Mouse (Mus musculus): ENCODE results near the gene Mbnl2. TPM values are rescaled to one million over a fixed set of nuclear protein-coding genes. Genes with fewer than 3 reads are reported as not detected.

Mbnl2 gene
- polyA plus RNA-seq, 1 experiment from 2014 or later = 20.0 TPM

- H3K9me3 ChIP-seq = no peaks in the 10 kb centered on the region
- ATAC-seq (replicated peaks) = no peak
- H3K9ac ChIP-seq = no peak overlapping the region
- WGBS = 83% methylated on average over 8 of the region's 8 CpGs
- H3K27ac ChIP-seq = no peak overlapping the region
- H3K27me3 ChIP-seq (replicated peaks) = no peaks in the 10 kb centered on the region
- no peaks in the 10 kb centered on the region for H3K4me1 ChIP-seq
- H3K36me3 ChIP-seq (replicated peaks) = no peaks in the 10 kb centered on the region
- H3K4me2 ChIP-seq = no peak overlapping the region
- no peak overlapping the region for H3K4me3 ChIP-seq
Observed at GRCm38 (mm10) chr14:120406820-120407219, 131.4 kb downstream of the Mbnl2 start.

GRCm38 (mm10) chr14:120409854-120410253 is 134.4 kb downstream of the Mbnl2 start:
- Histone ChIP-seq H3K27me3 (replicated peaks) (no peaks in the 10 kb centered on the region), H3K4me1 (no peaks in the 10 kb centered on the region), H3K9me3 (no peaks in the 10 kb centered on the region), H3K9ac (no peak overlapping the region), H3K4me3 (no peak overlapping the region), H3K27ac (no peak overlapping the region), H3K4me2 (no peak overlapping the region), H3K36me3 (replicated peaks) (no peaks in the 10 kb centered on the region)
- no peak for ATAC-seq (replicated peaks)
- 93% methylated on average over 10 of the region's 10 CpGs for WGBS

- H3K9ac ChIP-seq = no peak overlapping the region
- no peak overlapping the region for H3K4me2 ChIP-seq
- no peaks in the 10 kb centered on the region for H3K9me3 ChIP-seq
- H3K27ac ChIP-seq = no peak overlapping the region
- no peaks in the 10 kb centered on the region for H3K36me3 ChIP-seq (replicated peaks)
- H3K4me1 ChIP-seq = no peaks in the 10 kb centered on the region
- 79% methylated on average over 9 of the region's 9 CpGs for WGBS
- no peak overlapping the region for H3K4me3 ChIP-seq
- H3K27me3 ChIP-seq (replicated peaks) = no peaks in the 10 kb centered on the region
- ATAC-seq (replicated peaks) = no peak
Observed at GRCm38 (mm10) chr14:120416886-120417285, 141.4 kb downstream of the Mbnl2 start.

- Histone ChIP-seq H3K4me1 (no peaks in the 10 kb centered on the region), H3K36me3 (replicated peaks) (no peaks in the 10 kb centered on the region)
- WGBS = 70% methylated on average over 14 of the region's 14 CpGs
Observed at GRCm38 (mm10) chr14:120418964-120419363, 143.5 kb downstream of the Mbnl2 start.

GRCm38 (mm10) chr14:120428497-120428896 is 153.0 kb downstream of the Mbnl2 start:
- Histone ChIP-seq H3K4me1 (no peaks in the 10 kb centered on the region), H3K4me3 (no peak overlapping the region), H3K36me3 (replicated peaks) (no peaks in the 10 kb centered on the region; the same call in none of the 2 replicates), H3K27me3 (replicated peaks) (no peaks in the 10 kb centered on the region), H3K9ac (no peak overlapping the region), H3K9me3 (no peaks in the 10 kb centered on the region), H3K27ac (no peak overlapping the region), H3K4me2 (no peak overlapping the region)
- no peak for ATAC-seq (replicated peaks)
- 92% methylated on average over 5 of the region's 5 CpGs for WGBS

More at GRCm38 (mm10) chr14:120418964-120419363, 143.5 kb downstream of the Mbnl2 start:
- Histone ChIP-seq H3K4me3 (no peak overlapping the region), H3K27me3 (replicated peaks) (no peaks in the 10 kb centered on the region), H3K27ac (no peak overlapping the region), H3K4me2 (no peak overlapping the region), H3K9ac (no peak overlapping the region), H3K9me3 (no peaks in the 10 kb centered on the region)
- no peak for ATAC-seq (replicated peaks)

- Histone ChIP-seq H3K4me2 (no peak overlapping the region), H3K4me3 (no peak overlapping the region), H3K27ac (no peak overlapping the region), H3K36me3 (replicated peaks) (no peaks in the 10 kb centered on the region), H3K4me1 (no peaks in the 10 kb centered on the region), H3K27me3 (replicated peaks) (no peaks in the 10 kb centered on the region), H3K9me3 (no peaks in the 10 kb centered on the region), H3K9ac (no peak overlapping the region)
- no peak for ATAC-seq (replicated peaks)
Observed at GRCm38 (mm10) chr14:120432773-120433172, 157.3 kb downstream of the Mbnl2 start.

- WGBS = 69% methylated on average over 8 of the region's 8 CpGs
- H3K4me2 ChIP-seq = no peak overlapping the region
- H3K36me3 ChIP-seq (replicated peaks) = no peaks in the 10 kb centered on the region
- H3K4me1 ChIP-seq = no peaks in the 10 kb centered on the region
- H3K9ac ChIP-seq = no peak overlapping the region
- H3K27me3 ChIP-seq (replicated peaks) = no peaks in the 10 kb centered on the region
- H3K27ac ChIP-seq = no peak overlapping the region
- no peak overlapping the region for H3K4me3 ChIP-seq
- no peak for ATAC-seq (replicated peaks)
- no peaks in the 10 kb centered on the region for H3K9me3 ChIP-seq
Observed at GRCm38 (mm10) chr14:120433931-120434398, 158.5 kb downstream of the Mbnl2 start.

GRCm38 (mm10) chr14:120434831-120435230 is 159.4 kb downstream of the Mbnl2 start:
- Histone ChIP-seq H3K4me3 (no peak overlapping the region), H3K36me3 (replicated peaks) (no peaks in the 10 kb centered on the region), H3K4me1 (no peaks in the 10 kb centered on the region), H3K9me3 (no peaks in the 10 kb centered on the region), H3K27ac (no peak overlapping the region), H3K4me2 (no peak overlapping the region), H3K27me3 (replicated peaks) (no peaks in the 10 kb centered on the region), H3K9ac (no peak overlapping the region)
- no peak for ATAC-seq (replicated peaks)
- whole genome bisulfite sequencing = 83% methylated on average over 1 of the region's 1 CpGs

GRCm38 (mm10) chr14:120440716-120441115 is 165.2 kb downstream of the Mbnl2 start:
- no peak overlapping the region for H3K27ac ChIP-seq
- H3K9me3 ChIP-seq = no peaks in the 10 kb centered on the region
- no peak overlapping the region for H3K4me2 ChIP-seq
- no peaks in the 10 kb centered on the region for H3K36me3 ChIP-seq (replicated peaks)
- H3K9ac ChIP-seq = no peak overlapping the region
- H3K4me1 ChIP-seq = no peaks in the 10 kb centered on the region
- no peak for ATAC-seq (replicated peaks)
- H3K4me3 ChIP-seq = no peak overlapping the region
- no peaks in the 10 kb centered on the region for H3K27me3 ChIP-seq (replicated peaks)

GRCm38 (mm10) chr14:120441256-120441655 is 165.8 kb downstream of the Mbnl2 start:
- no peak overlapping the region for H3K4me2 ChIP-seq
- 81% methylated on average over 4 of the region's 4 CpGs for WGBS
- no peak for ATAC-seq (replicated peaks)
- no peaks in the 10 kb centered on the region for H3K36me3 ChIP-seq (replicated peaks)
- H3K27ac ChIP-seq = no peak overlapping the region
- no peaks in the 10 kb centered on the region for H3K4me1 ChIP-seq
- no peak overlapping the region for H3K4me3 ChIP-seq
- no peaks in the 10 kb centered on the region for H3K9me3 ChIP-seq
- no peaks in the 10 kb centered on the region for H3K27me3 ChIP-seq (replicated peaks)
- no peak overlapping the region for H3K9ac ChIP-seq

GRCm38 (mm10) chr14:120441836-120442235 is 166.4 kb downstream of the Mbnl2 start:
- Histone ChIP-seq H3K9ac (no peak overlapping the region), H3K36me3 (replicated peaks) (no peaks in the 10 kb centered on the region), H3K4me1 (no peaks in the 10 kb centered on the region), H3K9me3 (no peaks in the 10 kb centered on the region), H3K27me3 (replicated peaks) (no peaks in the 10 kb centered on the region), H3K4me3 (no peak overlapping the region), H3K27ac (no peak overlapping the region), H3K4me2 (no peak overlapping the region)
- ATAC-seq (replicated peaks) = no peak
- WGBS = 88% methylated on average over 13 of the region's 13 CpGs

- H3K4me2 ChIP-seq = no peak overlapping the region
- H3K27me3 ChIP-seq (replicated peaks) = no peaks in the 10 kb centered on the region
- H3K36me3 ChIP-seq (replicated peaks) = no peaks in the 10 kb centered on the region
- no peaks in the 10 kb centered on the region for H3K4me1 ChIP-seq
- WGBS = 63% methylated on average over 7 of the region's 7 CpGs
- no peak for ATAC-seq (replicated peaks)
- H3K4me3 ChIP-seq = no peak overlapping the region
- no peak overlapping the region for H3K9ac ChIP-seq
- H3K27ac ChIP-seq = no peak overlapping the region
- H3K9me3 ChIP-seq = no peaks in the 10 kb centered on the region
Observed at GRCm38 (mm10) chr14:120454221-120454620, 178.8 kb downstream of the Mbnl2 start.

GRCm38 (mm10) chr14:120463938-120464727 is 188.7 kb downstream of the Mbnl2 start:
- Histone ChIP-seq H3K9me3 (no peaks in the 10 kb centered on the region), H3K36me3 (replicated peaks) (no peaks in the 10 kb centered on the region), H3K4me2 (no peak overlapping the region), H3K27me3 (replicated peaks) (no peaks in the 10 kb centered on the region), H3K27ac (no peak overlapping the region), H3K9ac (no peak overlapping the region), H3K4me1 (no peaks in the 10 kb centered on the region), H3K4me3 (no peak overlapping the region)
- 94% methylated on average over 3 of the region's 3 CpGs for WGBS
- ATAC-seq (replicated peaks) = no peak

Measured in midbrain, embryonic 15.5 days (tissue).